Mouse (Mus musculus): ENCODE data around the gene Sec31a.

Gene Sec31a

GRCm38 (mm10) chr5:100408485-100408884, 7.5 kb downstream of the Sec31a start:
- DNase-seq: no peak

GRCm38 (mm10) chr5:100396753-100397152, 19.3 kb downstream of the Sec31a start:
- DNase-seq: no peak

GRCm38 (mm10) chr5:100393681-100394080, 22.4 kb downstream of the Sec31a start:
- peak in 1 of 2 experiments; percentile 10 for DNase-seq

DNA sequence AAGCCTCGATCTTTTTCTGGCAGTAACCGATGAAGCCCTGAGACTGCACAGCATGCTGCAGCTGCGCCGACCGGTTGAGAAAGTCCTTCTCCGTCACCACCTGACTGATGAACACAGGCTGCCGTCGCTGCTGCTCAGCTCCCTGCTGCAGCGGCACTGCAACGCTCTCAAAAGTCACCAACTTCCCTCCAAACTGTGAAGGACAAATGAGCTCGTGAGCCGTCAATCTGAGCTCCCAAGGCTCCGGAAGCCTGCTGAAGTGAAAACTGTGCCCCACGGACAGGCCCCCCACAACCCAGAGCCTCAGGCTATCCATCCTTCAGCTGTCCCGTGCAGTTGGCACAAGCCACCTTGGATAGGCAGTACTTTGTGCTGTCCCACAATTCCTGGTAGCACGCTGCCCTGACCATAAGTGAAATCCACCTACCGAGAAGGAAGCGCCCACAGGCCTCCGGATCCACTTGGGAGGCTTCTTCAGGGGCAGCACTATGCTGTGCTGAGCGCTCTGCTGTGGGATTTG, 23.5 kb downstream of the Sec31a start:
- no peak for DNase-seq

DNA sequence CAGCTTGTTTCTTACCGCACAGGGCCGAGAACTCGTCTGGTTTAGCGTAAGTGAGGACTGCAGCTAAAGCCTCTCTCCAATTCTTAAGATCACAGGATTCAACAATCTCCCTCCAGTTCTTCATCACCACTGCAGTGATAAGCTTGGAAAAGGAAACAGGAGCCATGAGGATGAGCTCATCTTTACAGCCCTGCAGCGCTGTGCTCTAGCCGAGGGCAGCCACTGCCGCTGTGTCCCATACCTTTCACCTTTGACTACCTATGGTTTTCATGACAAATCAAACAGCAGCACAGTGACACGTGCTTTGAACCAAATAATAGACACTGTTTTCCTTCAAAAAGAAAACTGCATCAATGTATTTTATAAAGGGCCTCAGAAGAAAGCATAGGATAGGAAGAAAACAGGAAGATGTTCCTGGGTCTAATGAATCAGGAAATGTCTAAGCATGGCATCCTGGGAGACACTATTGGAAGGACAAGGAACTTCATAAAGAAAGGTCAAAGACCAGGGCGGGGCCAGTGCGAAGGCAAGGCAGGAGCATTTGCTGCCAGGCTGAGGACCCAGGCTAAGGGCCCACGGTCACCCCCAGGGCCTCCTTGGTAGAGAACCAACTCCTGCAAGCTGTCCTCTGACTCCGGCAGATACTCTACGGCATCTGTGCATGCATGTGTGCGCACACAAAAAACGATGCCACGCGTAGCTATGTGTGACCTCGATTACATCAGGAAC, 32.1 kb downstream of the Sec31a start:
- no peak for DNase-seq

DNA sequence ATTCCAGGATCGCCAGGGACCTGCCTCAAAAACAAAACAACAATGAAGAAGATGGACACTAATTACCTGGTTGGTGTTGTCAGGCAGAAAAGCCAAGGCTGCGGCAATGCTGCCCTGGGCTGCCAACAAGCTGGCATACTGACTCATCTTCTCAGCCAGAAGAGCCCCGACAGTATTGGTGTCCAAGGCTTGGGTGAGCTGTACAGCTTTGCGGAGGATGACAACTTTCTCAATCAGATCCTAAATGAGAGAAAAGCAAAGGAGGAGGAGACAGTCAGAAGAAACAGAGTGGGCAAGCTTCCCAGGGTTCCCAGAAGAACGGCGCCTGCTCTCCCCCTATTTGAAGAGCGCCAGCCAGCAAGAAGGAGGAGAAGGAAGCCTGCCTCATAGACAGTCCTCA, 34.9 kb downstream of the Sec31a start:
- no peak for DNase-seq

DNA sequence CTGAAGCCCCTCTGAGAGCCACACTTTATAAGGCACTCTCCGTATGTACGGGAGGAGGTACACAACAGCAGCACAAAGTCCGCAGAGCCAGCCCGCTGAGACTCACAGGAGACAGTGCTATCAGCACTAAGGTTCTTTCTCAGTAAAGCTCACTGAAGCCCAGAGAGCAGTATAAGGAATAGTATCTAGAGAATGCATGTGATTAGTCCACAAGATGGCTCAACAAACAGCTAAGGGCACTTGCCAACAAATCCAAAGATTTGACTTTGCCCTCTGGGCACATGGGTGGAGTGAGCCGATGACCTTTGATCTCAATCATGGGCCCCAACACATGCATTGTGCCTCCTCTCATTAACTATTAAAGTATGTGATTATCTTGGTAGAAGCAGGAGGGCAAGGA, 35.8 kb downstream of the Sec31a start:
- DNase-seq: no peak

DNA sequence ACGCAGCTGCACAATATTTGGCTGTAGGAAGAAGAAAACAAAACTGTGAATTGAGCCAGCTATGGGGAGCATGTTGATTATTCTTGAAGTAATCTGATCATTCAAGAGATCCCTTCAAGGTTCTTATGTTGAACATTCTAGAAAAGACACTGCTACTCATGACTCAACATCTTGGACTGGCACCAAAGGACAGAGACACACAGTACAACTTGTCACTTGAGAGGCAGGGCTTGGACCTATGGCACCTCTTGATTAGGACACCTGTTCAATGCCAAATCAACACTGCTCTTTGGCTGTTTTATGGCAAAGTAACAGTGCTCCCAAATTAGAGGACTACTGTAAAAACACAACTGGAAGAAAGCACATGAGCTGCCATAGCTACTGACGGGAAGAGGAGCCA, 37.1 kb downstream of the Sec31a start:
- DNase-seq: no peak

- DNase-seq: no peak
Observed at GRCm38 (mm10) chr5:100378211-100378610, 37.8 kb downstream of the Sec31a start.

GRCm38 (mm10) chr5:100377376-100377775, 38.7 kb downstream of the Sec31a start:
- no peak for DNase-seq

DNA sequence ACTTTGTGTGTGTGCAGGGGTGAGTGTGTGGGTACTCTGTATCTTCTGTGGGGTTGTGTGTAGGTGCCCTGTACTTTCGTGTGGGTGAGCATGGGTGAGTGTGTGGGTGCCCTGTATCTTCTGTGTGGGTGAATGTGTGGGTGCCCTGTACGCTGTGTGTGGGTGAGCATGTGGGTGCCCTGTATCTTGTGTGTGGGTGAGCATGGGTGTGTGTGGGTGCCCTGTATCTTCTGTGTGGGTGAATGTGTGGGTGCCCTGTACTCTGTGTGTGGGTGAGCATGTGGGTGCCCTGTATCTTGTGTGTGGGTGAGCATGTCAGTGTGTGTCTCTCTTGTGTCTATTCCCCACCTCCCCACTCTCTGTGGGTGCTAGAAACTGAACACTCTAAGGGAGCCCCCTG, 41.3 kb downstream of the Sec31a start:
- no peak for DNase-seq

GRCm38 (mm10) chr5:100373952-100374351, 42.1 kb downstream of the Sec31a start:
- peak; percentile 42 to 54 for DNase-seq

- no peak for DNase-seq
Observed at GRCm38 (mm10) chr5:100370919-100371318, 45.1 kb downstream of the Sec31a start.

DNA sequence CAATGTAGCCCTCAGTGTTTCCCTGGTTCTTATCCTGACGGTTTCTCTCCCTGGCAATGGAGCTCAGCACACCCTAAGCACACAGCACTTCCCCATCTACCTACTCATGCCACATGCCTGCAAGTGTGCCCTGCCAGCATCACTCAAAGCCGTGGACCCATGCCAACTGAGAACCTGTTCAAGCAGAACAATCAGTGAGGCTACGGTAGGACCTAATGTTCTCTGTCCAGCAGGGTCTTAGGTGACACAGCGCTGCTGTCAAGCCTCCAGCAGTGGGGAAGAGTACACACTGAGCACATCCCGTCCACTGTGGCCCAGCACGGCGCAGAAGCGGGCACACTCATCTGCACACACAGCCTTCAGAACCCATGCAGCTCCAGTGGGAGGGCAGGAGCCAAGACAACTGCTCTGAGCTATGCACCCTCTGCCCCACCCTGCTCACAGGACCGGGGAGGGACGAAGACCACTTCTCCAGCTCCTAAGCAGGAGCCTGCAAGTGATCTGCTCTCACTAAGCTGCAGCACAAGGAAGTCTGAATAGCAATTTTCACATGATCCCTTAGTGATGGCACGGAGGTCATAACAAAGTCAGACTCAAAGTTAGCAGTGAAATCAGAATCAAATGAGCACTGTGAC, 46.1 kb downstream of the Sec31a start:
- peak; percentile 61 to 71 for DNase-seq

DNA sequence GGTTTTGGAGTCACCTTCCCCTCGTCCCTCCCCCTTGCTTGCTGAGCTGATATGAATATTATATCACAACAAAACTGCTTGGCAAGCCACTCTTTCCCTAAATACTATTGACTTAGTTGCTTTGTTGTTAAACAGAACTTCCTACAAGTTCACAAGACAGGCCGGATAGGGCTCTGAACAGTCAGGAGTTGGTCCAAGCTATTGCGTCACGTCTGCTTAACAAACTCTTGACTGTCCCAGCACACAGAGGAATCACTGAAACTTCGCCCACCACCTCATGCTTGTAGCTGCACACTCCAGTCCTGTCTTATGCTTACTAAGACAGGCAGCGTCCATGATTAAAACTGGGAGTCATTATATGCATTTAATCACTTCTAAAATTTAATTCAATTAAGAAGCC, 46.9 kb downstream of the Sec31a start:
- peak; percentile 28 to 47 for DNase-seq

GRCm38 (mm10) chr5:100368527-100368926, 47.5 kb downstream of the Sec31a start:
- no peak for DNase-seq

DNA sequence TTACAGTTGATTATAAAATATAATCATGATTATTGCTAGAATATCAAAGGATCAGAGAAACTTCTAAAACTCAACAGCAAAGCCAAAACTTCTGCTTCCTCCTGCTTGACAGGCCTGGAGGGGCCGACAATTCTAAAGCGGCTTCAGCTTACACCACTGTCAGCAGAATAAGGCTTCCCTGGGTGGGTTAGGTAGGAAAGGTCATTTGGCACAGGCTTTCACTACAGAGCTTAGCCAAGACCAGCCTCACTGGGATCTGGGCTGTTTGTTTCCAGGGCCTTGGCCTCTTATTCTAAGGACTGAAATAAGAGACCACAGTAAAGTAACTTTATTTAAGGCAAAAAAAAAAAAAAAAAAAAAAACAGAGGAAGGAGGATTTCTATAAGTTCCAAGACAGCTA, 49.0 kb downstream of the Sec31a start:
- DNase-seq: no peak

GRCm38 (mm10) chr5:100360296-100360695, 55.7 kb downstream of the Sec31a start:
- no peak for DNase-seq

DNA sequence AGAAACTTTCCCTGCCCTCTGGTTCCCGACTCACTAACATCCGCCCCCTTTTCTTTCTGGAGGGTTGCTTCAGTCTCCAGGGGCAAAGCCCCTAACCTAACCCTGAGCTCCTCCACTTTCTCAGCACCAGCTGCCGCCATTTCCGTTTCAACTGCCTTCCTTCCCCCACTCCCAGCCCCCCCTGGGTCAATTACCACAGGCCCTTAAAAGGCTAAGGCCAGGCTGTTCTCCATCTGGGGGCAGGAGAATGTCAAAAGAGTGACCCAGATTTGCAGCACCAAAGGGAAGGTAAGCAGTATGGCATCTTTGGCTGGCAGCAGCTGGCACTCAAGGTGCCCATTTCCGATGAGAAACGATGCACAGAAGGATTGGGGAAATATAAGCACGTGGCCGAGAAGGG, 57.7 kb downstream of the Sec31a start:
- peak in 1 of 2 experiments; percentile 12 for DNase-seq

DNA sequence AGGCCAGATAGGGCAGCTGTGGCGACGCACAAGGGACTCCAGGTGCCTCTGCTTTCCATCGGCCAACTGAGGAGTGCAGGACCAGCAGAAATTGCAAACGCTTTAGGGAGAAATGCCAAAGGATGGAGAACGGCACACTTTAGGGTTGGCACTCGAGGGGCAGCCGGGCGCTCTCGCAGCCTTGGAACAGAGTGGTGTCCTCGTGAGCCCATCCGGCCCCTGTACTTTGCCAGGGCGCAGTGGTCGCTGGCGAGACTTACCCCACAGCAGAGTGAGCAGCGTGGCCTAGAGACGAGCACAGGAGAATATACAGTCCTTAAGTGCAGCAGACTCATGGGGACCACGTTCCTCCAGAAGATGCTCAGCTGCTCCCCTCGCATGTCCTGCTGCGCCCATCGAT, 61.4 kb downstream of the Sec31a start:
- DNase-seq: no peak

DNA sequence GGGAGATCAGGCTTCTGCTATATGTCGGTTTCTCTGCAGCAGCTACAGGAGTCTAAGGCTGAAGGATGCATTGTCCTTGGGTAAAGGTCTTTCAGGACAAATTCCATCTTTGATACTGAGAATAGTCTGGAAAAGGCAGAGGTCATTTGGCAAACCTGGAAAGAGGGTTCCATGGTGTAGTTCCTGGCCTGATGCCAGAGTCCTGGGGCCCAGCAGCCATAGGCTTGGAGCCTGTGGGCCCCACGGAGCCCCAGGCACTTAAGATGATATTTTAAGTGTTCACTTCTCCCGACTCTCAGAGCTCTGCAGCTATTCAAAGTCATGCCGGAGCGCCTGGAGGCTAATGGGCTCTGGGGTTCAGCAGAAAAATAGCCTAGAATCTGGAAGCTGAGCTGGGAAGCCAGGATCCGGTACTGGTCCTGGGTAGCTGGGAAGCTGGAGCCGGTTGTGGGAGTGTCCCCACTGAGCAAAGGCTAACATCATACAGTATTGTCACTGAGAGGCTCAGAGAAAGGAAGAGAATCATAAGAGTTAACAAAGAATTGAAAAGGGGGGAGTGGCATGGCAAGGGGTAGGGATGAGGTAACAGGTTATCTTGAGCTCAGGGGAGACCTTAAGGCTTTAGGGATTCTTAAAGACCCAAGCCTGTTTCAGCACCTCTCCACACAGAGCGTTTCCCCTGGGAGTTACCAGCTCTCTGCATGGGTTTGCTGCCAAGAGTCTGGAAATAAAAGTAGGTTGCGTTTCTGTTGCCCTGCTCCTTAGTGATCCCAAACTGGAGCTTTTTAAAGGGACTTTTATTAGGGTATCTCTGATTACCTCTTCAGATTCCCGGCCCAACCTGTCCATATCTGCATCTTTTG, 62.8 kb downstream of the Sec31a start:
- DNase-seq: no peak

GRCm38 (mm10) chr5:100350907-100351456, 65.1 kb downstream of the Sec31a start:
- no peak for DNase-seq
